Mouse (Mus musculus): ENCODE results near the gene Nfe2l2.

DNA sequence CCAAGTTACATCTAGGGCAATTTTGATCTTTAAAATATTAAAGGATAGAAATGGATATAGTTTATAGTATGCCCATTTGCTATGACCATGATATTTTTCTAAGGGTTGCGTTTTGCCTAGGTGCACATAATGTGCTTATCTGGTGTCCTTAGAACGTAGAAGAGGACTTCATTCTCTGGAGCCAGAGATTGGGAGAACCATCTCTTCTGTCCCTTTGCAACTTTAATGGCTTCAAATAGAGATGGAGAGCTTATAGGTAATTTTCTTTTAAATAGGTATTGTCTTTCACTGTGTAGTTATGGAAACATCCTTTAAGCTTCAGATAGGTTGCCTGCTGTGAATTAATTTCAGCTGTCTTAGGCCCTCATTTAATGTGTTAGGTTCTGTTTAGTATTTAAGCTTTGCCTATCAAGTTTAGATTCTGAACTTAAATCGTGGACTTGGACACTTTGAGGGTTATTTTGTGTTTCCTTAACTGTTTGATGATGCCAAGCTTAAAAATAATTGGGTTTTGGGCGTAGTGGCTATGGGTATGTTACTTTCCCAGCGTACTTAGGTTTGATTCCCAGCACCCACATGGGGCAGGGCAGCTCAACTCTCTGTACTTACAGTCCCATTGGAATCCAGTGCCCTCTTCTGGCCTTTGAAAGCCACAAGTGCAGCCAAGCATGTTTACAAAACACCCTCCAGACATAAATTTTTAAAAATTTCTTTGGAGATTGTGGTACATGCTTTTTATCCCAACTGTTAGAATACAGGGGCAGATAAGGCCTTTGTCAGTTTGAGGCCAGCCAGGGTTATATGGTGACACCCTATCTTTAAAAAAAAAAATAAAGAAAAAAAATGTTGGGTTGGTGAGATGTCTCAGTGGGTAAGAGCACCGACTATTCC lies 33.8 kb downstream of the Nfe2l2 start:
- TF ChIP-seq CTCF (IDR thresholded peaks at IDR 0.05; ENCODE audit: control insufficient read depth, insufficient read depth, insufficient read length) (no peak), MYOD1 (IDR thresholded peaks at IDR 0.05; ENCODE audit: control insufficient read depth, insufficient read length, low read depth) (no peak)
